ENCODE assay signal across 9 mouse cellular contexts in the genomic region with DNA sequence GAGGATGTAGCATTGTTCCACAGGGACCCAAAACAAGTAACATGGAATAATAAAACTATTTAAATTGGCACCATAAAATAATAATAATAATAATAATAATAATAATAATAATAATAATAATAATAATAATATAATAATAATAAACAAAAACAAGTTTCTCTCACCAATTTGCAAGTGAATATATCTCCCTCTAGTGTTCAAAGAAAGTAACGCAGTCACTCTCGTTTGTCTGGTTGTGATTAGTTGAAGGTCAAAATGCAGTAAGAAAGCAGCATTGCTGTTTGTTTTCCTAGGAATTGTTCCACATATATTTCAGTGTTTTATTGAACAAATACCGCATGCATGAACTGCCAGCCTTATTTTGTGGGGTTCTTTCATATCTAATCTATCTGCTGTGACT. TPM values are rescaled to one million over a fixed set of nuclear protein-coding genes. Genes with fewer than 3 reads are reported as not detected.
A peak's percentile ranks its signal among the peaks of the same experiment; 100 is the strongest.
DNase-seq lines count a peak whose midpoint lies in the region; ATAC-seq and TF ChIP-seq lines count a peak whose summit lies in the region.
"Not testable (repeated sequence)": the region's sequence is repeated elsewhere in the genome, so short reads cannot be mapped to it uniquely, and the experiment has no call there.
"Had no signal": no experiment of that assay in that cellular context is flagged by ENCODE, and none has a peak within 500 bp of the region (broad histone marks: within the 10 kb centered on the region; RNA-seq: fewer than 3 reads in every experiment).

No protein-coding gene starts in this region.

- not testable (repeated sequence) for H3K79me2 ChIP-seq in liver, adult 2 months (ENCODE audit: control insufficient read depth, insufficient read depth, low read length)

- TF ChIP-seq POLR2A in liver, adult 2 months (IDR thresholded peaks at IDR 0.05; ENCODE audit: extremely low read depth, insufficient read depth, low read length): not testable (repeated sequence)

- TF ChIP-seq CTCF in G1E (IDR thresholded peaks at IDR 0.05; ENCODE audit: low read depth, low read length): peak; percentile 29; the same call in 1 of the 2 replicates
- TF ChIP-seq CTCF in liver, adult 2 months (IDR thresholded peaks at IDR 0.05; ENCODE audit: low read depth, low read length): not testable (repeated sequence)
- TF ChIP-seq CTCF in midbrain, postnatal 0 days (IDR thresholded peaks at IDR 0.05): peak; percentile 70

- H3K27ac ChIP-seq in liver, adult 2 months (replicated peaks; ENCODE audit: insufficient read depth, low read depth, low read length); midbrain, postnatal 0 days (ENCODE audit: low read depth, low read length): not testable (repeated sequence)

- H3K4me2 ChIP-seq in midbrain, postnatal 0 days (ENCODE audit: low read depth, low read length, poor library complexity, severe bottlenecking): not testable (repeated sequence)

- H3K27me3 ChIP-seq in G1E (ENCODE audit: insufficient read depth, low read length); liver, adult 2 months (ENCODE audit: control insufficient read depth, insufficient read depth, low read length); midbrain, postnatal 0 days (ENCODE audit: insufficient read depth, low read length): not testable (repeated sequence)

- H3K9me3 ChIP-seq in G1E (replicated peaks): peaks cover 13% of the 10 kb centered on the region
- not testable (repeated sequence) for H3K9me3 ChIP-seq in midbrain, postnatal 0 days (ENCODE audit: low read length)

- H3K4me3 ChIP-seq in G1E (ENCODE audit: low read depth, low read length); liver, adult 2 months (ENCODE audit: insufficient read depth, low read depth, low read length); midbrain, postnatal 0 days (ENCODE audit: low read depth, low read length): not testable (repeated sequence)

- WGBS in liver, adult 2 months: 11% methylated on average over 3 of the region's 3 CpGs
- WGBS in midbrain, postnatal 0 days: 22% methylated on average over 3 of the region's 3 CpGs

- H3K36me3 ChIP-seq in G1E (replicated peaks); liver, adult 2 months (ENCODE audit: control insufficient read depth, insufficient read depth, low read length); midbrain, postnatal 0 days (ENCODE audit: insufficient read depth, low read length): not testable (repeated sequence)

- DNase-seq in 3T3-L1 (ENCODE audit: low read depth, low spot score) (peak; percentile 77), adipocyte (ENCODE audit: low spot score) (peak; percentile 65)
- not testable (repeated sequence) for DNase-seq in G1E (ENCODE audit: low spot score)
- DNase-seq in embryo, embryonic 11 days: peak; percentile 57
- DNase-seq in forelimb bud, embryonic 11.5 days (ENCODE audit: low read depth, low spot score): peak; percentile 77
- peak; percentile 36 for DNase-seq in induced T-regulatory cell, adult 2 months (ENCODE audit: low read depth)
- peak; percentile 36 for DNase-seq in liver, adult 2 months (ENCODE audit: extremely low read depth, low read depth, low spot score)
- DNase-seq in midbrain, postnatal 0 days (ENCODE audit: low spot score): peak; percentile 40

- not testable (repeated sequence) for H3K9ac ChIP-seq in liver, adult 2 months (ENCODE audit: low read depth, low read length); midbrain, postnatal 0 days (replicated peaks; ENCODE audit: low read length, poor library complexity, severe bottlenecking)

- ATAC-seq in G1E (ENCODE audit: extremely low read depth, insufficient number of reproducible peaks, low FRiP score, poor library complexity, severe bottlenecking); midbrain, postnatal 0 days (ENCODE audit: low FRiP score): not testable (repeated sequence)

- not testable (repeated sequence) for H3K4me1 ChIP-seq in G1E (ENCODE audit: insufficient read depth, low read depth, low read length); liver, adult 2 months (ENCODE audit: control insufficient read depth, insufficient read depth, low read length); midbrain, postnatal 0 days (ENCODE audit: insufficient read depth, low read length)

RNA-seq across cellular contexts. Expression of a gene that starts 8.4 kb away (rescaled TPM):
- total RNA-seq in G1E (2014; fragmentation: Nextera tagmentation) (not detected in 2 replicates), G1E (2017) (0.05 and 0.06 TPM in 2 replicates)
- not detected in 2 replicates for polyA plus RNA-seq in G1E (2012)
- under 0.01 TPM in 1 of 2 replicates, not detected in the other for total RNA-seq in liver, adult 2 months (2014; rRNA removed)
- not detected in 2 replicates for polyA plus RNA-seq in liver, adult 2 months (2012; rRNA removed)
- total RNA-seq in midbrain, postnatal 0 days (2014; rRNA removed): 0.99 and 1.8 TPM in 2 replicates
- 0.15 and 0.19 TPM in 2 replicates for polyA plus RNA-seq in midbrain, postnatal 0 days (2015; fragmentation: Nextera tagmentation; extraction: Ambion mirVana)
- total RNA-seq: gastrocnemius, postnatal 36 days had no signal
